Mouse (Mus musculus): Measurements from ENCODE around the gene Ifnar2. TPM values are rescaled to one million over a fixed set of nuclear protein-coding genes. Genes with fewer than 3 reads are reported as not detected.

Gene Ifnar2
- total RNA-seq, 2 experiments from 2014 or later = 139 to 164 TPM

DNA sequence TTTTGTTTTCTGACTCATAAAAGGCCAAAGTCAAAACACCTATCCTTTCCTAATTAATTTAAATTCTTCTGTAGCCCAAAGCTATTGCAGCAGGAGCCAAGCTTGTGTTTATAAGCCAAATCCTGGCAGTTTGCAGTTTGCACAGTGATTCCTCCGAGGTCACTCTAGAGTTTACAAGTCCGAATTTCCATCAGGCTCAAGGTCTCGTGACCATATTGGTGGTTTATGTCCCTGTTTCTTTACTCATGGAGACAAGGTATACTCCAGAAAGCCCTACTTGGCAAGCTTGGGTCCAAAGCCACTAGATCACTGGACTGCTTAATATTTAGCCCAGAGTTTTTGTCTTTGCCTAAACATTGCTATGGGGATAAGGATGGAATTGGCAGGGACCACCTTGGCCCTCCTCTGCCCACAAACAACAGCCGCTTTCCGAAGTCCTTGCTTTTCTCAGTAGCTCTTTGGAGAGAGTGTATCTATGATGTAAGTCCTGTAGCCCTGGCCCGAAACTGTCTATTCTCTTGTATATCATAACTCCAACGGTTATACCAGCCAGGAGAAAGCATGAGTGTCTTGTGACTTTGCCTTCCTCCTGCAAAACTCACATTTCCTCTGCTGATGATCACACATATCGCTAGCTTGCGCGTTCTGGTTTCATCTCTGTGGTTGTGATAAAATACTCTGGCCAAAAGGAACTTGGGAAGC, 14.0 kb downstream of the Ifnar2 start:
- ATAC-seq (replicated peaks; ENCODE audit: poor library complexity, severe bottlenecking) = peak; percentile 50

GRCm38 (mm10) chr16:91387121-91387486, 14.5 kb downstream of the Ifnar2 start:
- ATAC-seq (replicated peaks; ENCODE audit: poor library complexity, severe bottlenecking) = peak; percentile 48

- peak; percentile 51; the same call in 1 of the 2 replicates for ATAC-seq (replicated peaks; ENCODE audit: poor library complexity, severe bottlenecking)
Measured at GRCm38 (mm10) chr16:91390100-91390499, 17.5 kb downstream of the Ifnar2 start.

DNA sequence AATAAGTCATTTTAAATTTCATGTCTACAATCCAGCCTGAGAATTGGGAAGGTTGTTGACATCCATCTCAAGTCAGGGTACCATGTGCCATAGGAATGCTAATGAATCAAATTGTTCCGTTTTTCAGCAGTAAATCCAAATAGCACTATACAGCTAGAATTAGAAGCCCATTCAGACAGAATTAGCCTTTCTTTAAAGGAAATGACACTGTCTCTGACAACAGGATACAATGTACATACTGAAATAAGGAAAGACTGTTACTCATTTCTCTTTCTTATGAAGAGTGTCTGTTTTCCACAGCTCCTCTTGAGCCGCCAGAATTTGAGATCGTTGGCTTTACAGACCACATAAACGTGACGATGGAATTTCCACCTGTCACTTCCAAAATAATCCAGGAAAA, 18.8 kb downstream of the Ifnar2 start, which contains the start of gene Gm21970:
Gm21970 (plus strand) TSS at position 301 of the 400 bp plus-strand sequence.
- ATAC-seq (replicated peaks; ENCODE audit: poor library complexity, severe bottlenecking) = no peak

DNA sequence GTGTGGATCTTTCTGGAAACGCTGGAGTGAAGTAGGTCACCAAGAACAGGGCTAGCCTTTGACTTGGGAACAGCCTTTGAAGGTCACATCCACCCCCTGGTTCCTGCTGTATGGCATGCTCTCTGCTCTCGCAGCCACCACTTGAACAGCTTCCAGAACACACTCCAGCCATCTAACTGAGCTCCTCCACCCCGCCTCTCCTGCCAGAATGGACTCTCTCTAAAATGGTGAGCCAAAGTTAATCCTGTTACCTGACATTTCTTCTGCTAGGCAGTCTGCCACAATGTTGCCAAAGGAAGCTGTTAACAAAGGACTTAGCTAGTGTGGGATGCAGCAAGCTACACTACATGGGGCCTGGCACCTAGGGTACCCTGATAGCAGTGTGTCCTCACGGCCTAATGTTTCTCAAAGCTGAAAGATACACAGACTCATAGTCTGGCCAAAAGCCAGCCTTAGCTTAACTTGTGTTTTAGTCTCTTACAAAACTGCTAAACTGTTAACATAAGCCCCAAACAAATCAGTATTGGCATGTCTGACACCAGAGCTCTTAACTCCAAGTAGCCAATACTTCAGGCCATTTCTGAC, 22.3 kb downstream of the Ifnar2 start:
- no peak for ATAC-seq (replicated peaks; ENCODE audit: poor library complexity, severe bottlenecking)

GRCm38 (mm10) chr16:91395633-91396392, 23.2 kb downstream of the Ifnar2 start:
- ATAC-seq (replicated peaks; ENCODE audit: poor library complexity, severe bottlenecking) = no peak

DNA sequence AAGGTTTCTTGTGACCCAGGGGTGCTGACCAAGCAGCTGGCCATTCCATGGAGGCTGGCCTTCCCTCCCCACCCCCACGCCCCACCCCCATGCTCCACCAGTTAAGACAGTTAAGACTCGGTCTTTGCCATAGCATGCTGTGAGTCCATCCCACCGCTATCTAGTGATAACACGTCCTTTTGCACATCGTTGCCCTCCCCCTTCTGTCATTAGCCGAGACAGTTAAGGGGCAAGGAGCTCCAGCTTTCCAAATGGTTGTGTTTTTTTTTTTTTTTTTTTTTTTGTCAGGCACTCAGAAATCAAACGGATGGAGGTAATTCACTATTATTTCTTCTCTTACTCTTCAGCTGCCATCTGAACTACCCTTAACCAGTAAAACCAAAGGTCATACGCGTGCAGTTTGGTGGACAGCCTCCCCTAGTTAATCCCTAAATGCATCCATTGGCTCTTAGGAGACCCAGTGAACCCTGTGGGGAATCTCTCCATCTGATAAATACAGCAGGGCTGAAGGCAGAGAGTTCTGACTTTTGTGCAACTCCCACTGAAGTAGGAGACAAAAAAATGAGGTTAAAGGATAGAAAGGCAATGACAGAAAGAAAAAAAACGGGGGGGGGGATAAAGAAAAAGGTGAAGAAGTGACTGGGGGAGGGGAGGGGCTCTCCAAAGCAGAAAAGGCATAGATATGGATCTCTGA, 24.4 kb downstream of the Ifnar2 start:
- ATAC-seq (replicated peaks; ENCODE audit: poor library complexity, severe bottlenecking) = no peak

DNA sequence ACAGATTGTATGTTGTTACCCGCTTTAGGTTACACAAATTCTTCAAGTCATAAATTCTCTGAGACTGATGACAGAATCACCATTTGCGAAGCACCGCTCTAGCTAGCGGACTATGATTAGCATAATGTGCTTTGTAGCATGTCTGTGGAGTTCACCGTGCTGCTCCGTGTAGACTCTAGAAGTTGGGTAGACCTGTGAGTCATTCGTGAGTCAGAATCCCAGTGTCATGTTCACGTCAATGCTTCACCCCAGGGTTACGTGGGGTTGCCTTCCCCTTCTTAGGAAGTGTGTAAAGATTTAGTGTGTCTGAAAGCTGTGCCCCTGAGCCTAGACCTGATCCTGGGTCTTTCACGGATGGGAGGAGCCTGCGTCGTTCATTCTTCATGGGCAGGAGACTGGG, 25.4 kb downstream of the Ifnar2 start:
- ATAC-seq (replicated peaks; ENCODE audit: poor library complexity, severe bottlenecking) = peak; percentile 90

DNA sequence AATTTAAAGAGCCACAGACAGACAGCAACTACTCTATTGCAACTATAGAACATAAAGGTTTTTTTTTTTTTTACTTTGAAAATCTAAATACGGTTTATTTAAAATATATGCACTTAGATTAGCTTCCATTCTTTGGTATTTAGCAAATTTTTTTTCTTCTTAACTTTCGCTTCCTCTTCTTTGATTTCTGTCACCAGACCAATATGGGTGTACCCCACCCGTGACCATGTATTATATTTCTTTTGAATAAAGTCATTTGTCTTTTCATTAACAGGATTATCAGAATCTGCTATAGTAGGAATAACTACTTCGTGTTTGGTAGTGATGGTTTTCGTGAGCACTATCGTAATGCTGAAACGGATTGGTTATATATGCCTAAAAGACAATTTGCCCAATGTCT, 26.4 kb downstream of the Ifnar2 start:
- no peak for ATAC-seq (replicated peaks; ENCODE audit: poor library complexity, severe bottlenecking)

GRCm38 (mm10) chr16:91401569-91402165, 29.1 kb downstream of the Ifnar2 start:
- ATAC-seq (replicated peaks; ENCODE audit: poor library complexity, severe bottlenecking) = no peak

GRCm38 (mm10) chr16:91403784-91404183, 31.2 kb downstream of the Ifnar2 start:
- no peak for ATAC-seq (replicated peaks; ENCODE audit: poor library complexity, severe bottlenecking)

DNA sequence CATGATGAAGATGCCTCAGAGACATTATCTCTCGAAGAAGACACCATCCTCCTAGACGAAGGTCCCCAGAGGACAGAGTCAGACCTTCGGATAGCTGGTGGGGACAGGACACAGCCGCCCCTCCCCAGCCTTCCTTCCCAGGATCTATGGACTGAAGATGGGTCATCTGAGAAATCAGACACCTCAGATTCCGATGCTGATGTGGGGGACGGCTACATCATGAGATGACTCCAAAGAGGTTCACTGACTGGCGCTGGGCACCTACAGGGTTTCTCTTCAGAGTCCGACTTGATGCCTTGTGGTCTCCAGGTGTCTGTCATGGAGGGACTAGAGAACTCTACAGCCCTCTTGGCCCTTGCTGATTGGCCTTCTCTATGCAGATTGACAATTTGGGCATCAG, 31.6 kb downstream of the Ifnar2 start:
- no peak for ATAC-seq (replicated peaks; ENCODE audit: poor library complexity, severe bottlenecking)

- ATAC-seq (replicated peaks; ENCODE audit: poor library complexity, severe bottlenecking) = no peak
Measured at GRCm38 (mm10) chr16:91404828-91405577, 32.4 kb downstream of the Ifnar2 start.

DNA sequence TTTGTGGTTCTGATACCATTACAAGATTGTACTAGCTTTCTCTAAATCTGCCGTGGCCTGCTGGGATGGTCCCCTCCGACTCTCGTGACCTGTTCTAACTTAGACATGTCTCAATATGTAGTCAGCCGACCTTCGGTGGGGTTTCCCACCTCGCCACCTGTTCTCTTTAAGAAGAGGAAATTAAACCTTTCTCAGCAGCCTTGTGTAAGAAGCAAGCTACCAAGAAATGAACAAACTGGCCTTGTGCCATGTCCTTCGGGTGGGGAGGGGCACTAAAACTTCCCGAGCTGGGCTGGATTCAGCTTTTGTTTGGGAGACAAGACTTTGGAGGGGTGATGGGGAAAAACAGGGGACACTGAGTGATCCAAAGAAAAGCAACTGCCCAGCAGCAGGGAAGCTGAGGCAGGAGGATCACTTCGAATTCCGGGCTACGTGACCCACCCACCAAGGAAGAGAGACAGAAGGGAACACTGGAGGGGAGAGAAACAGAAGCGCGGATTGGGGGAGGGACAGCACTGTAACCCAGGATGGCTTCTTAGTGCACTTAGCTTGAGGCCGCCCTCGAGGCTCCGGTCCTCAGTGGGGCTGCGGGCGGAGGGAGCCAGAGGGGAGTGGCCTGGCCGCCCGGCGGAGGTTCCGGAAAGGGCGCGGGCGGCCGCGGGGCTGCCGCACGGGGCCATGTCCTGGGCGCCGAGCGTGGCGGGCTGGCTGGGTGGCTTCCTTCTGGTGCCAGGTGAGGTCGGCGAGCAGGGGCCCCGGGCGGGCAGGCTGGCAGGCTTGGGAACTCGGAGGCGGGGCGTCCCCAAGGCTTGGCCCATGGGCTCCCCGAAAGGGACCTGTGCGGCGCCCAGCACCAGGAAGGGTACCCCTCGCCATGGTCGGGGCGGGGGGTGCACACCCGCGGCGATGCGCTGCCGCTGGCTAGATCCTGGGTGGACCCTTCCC, 33.3 kb downstream of the Ifnar2 start, which contains the start of gene Il10rb:
Il10rb (plus strand) TSS at position 525 of the 945 bp plus-strand sequence.
- ATAC-seq (replicated peaks; ENCODE audit: poor library complexity, severe bottlenecking) = peak; percentile 75

GRCm38 (mm10) chr16:91406585-91407220, 34.1 kb downstream of the Ifnar2 start:
- ATAC-seq (replicated peaks; ENCODE audit: poor library complexity, severe bottlenecking) = peak; percentile 34

- peak; percentile 47 for ATAC-seq (replicated peaks; ENCODE audit: poor library complexity, severe bottlenecking)
Measured at GRCm38 (mm10) chr16:91413102-91413844, 40.7 kb downstream of the Ifnar2 start.

Data from granulocyte monocyte progenitor cell, adult 5-6 weeks (primary cell).